Mouse (Mus musculus) Patski (cell line): ENCODE measurements around the gene Stat3. TPM values are rescaled to one million over a fixed set of nuclear protein-coding genes. Genes with fewer than 3 reads are reported as not detected.
A peak's percentile ranks its signal among the peaks of the same experiment; 100 is the strongest.

Experiments
- ATAC-seq: fragments of 100-300 bp; one replicate; pipeline ENCODE4 v1.8.0; 2021
- CTCF ChIA-PET: fragments of 350-600 bp; sonication (Branson Sonifier 250); formaldehyde crosslinking; loops from one replicate; lab custom pipeline; 2022; ENCODE audit warnings: inconsistent platforms; lab: Charles Lee
- POLR2A ChIA-PET: fragments of 350-600 bp; sonication (Branson Sonifier 250); formaldehyde crosslinking; loops from one replicate; lab custom pipeline; 2022; ENCODE audit warnings: antibody characterized with exemption, inconsistent platforms; lab: Charles Lee
- DNase-seq: peaks from one replicate; pipeline ENCODE4 v3.0.0-alpha.2; 2011; ENCODE audit warnings: low read depth, low spot score
- H3K27me3 ChIP-seq: fragments of 371-371 bp; one replicate; pipeline ENCODE4 v1.5.1; 2021
- CTCF ChIP-seq: fragments of 100-300 bp; IDR thresholded peaks from one replicate; pipeline ENCODE4 v1.5.1; 2021
- in situ Hi-C: fragments of 300-500 bp; cut with MboI; formaldehyde crosslinking; loops from 3 replicates; pipeline ENCODE4 v1.11.1; 2018; ENCODE audit warnings: low pct_unique_long_range_greater_than_20kb, mixed read lengths
- polyA plus RNA-seq: library from polyadenylated mRNA; unstranded; gene quantifications from one replicate; pipeline ENCODE4 v1.2.3, GENCODE M21; 2021

The Stat3 gene
- polyA plus RNA-seq, 1 experiment from 2014 or later: 152 TPM

DNA sequence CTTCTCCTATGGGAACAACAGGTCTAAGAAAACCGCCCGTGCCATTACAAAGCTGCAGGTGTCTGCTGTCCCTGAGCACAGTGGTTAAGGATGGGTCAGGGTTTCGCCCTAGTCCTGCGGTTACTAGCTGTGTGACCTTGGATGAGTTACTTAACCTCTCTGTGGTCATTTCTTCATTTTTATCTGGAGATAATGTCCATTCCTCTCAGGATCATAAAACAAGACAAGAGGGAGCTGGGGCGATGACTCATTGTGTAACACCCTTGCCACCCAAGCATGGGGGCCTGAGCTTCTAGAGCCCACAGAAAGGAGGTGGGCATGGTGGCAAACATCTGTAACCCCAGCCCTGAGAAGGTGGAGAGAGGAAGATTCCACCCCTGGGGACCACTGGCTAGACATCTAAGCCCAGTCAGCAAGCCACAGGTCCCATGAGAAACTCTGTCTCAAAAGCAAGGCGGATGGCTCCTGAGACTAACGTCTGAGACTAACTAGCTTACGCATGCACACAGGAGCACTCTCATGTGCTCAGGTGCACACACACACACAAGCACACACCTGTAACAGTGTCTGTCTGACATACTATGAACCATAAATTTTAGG lies 96.2 kb downstream of the Stat3 start:
- POLR2A ChIA-PET: interaction anchor here (0.8 kb wide), 1 partner anchor 10 kb away, joined by 3 read pairs; no protein-coding TSS in a partner anchor
- DNase-seq (no peak), ATAC-seq (no peak)
- CTCF ChIA-PET: interaction anchor here (0.8 to 2.2 kb wide), 3 partner anchors 12 to 115 kb away, joined by 3 to 5 read pairs (median 3); no protein-coding TSS in a partner anchor
- H3K27me3 ChIP-seq: no peaks in the 10 kb centered on the region
- no peak for TF ChIP-seq CTCF
- in situ Hi-C loops: no loop called here

GRCm38 (mm10) chr11:100842025-100842424 lies 97.3 kb downstream of the Stat3 start:
- no peak for ATAC-seq
- ChIA-PET POLR2A (no interaction called here), CTCF (interaction anchor here (1.3 to 2.2 kb wide), 2 partner anchors 11 to 115 kb away, joined by 3 to 5 read pairs; no protein-coding TSS in a partner anchor)
- no peak for TF ChIP-seq CTCF
- no peaks in the 10 kb centered on the region for H3K27me3 ChIP-seq
- DNase-seq: no peak
- in situ Hi-C loops: no loop called here

DNA sequence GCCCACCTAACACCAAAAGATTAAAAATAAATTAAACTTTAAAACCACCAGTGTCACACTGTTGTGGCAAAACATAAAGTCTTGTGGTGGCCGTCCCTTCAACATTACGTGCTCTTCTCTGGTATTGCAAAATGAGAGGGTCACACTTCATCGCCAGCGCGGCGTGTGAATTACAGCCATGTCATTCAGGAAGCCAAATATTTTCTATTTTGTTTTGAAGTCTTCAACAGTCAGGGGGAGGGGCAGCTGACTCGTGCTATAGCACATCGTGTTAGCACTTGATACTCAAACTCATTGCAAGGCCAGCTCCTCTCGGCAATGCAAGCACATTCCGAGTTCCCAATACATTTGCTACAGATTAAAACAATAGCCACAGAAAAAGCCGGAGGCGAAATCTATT lies 98.5 kb downstream of the Stat3 start:
- CTCF ChIA-PET: interaction anchor here (1.2 to 2.2 kb wide), 2 partner anchors 10 to 26 kb away, joined by 3 to 5 read pairs; no protein-coding TSS in a partner anchor
- in situ Hi-C loops: no loop called here
- DNase-seq (no peak), ATAC-seq (no peak)
- no peaks in the 10 kb centered on the region for H3K27me3 ChIP-seq
- TF ChIP-seq CTCF: no peak
- POLR2A ChIA-PET: interaction anchor here (0.7 kb wide), 1 partner anchor 120 kb away, joined by 3 read pairs; no protein-coding TSS in a partner anchor

GRCm38 (mm10) chr11:100839523-100839922 lies 99.8 kb downstream of the Stat3 start:
- ATAC-seq (no peak), DNase-seq (no peak)
- H3K27me3 ChIP-seq: no peaks in the 10 kb centered on the region
- TF ChIP-seq CTCF: no peak
- ChIA-PET CTCF (no interaction called here), POLR2A (no interaction called here)
- in situ Hi-C loops: no loop called here

- ChIA-PET POLR2A (no interaction called here), CTCF (no interaction called here)
- TF ChIP-seq CTCF: no peak
- DNase-seq: no peak
- no peaks in the 10 kb centered on the region for H3K27me3 ChIP-seq
- ATAC-seq: no peak
- in situ Hi-C loops: no loop called here
Observed at GRCm38 (mm10) chr11:100838894-100839293, 100.4 kb downstream of the Stat3 start.

GRCm38 (mm10) chr11:100836923-100837702 lies 102.2 kb downstream of the Stat3 start:
- POLR2A ChIA-PET: no interaction called here
- in situ Hi-C loops: no loop called here
- DNase-seq: no peak

More at GRCm38 (mm10) chr11:100836923-100837702, 102.2 kb downstream of the Stat3 start:
- no peak for ATAC-seq
- no peaks in the 10 kb centered on the region for H3K27me3 ChIP-seq
- CTCF ChIA-PET: interaction anchor here (1.3 kb wide), 1 partner anchor 35 kb away, joined by 3 read pairs; no protein-coding TSS in a partner anchor
- TF ChIP-seq CTCF: peak; percentile 70

Other genes with a start within 250 kb of the Stat3 start
- gene Zfp385c, start 247.1 kb downstream of the Stat3 start, polyA plus RNA-seq: not detected
- 1.5 TPM for gene Dhx58, start 235.3 kb downstream of the Stat3 start, polyA plus RNA-seq
- gene Kat2a, start 227.1 kb downstream of the Stat3 start, polyA plus RNA-seq: 55.3 TPM
- gene Hspb9, start 225.7 kb downstream of the Stat3 start, polyA plus RNA-seq: 0.49 TPM
- gene Rab5c, start 201.3 kb downstream of the Stat3 start, polyA plus RNA-seq: 194 TPM
- gene Kcnh4, start 179.6 kb downstream of the Stat3 start, polyA plus RNA-seq: 0.01 TPM
- not detected for gene Hcrt, start 176.6 kb downstream of the Stat3 start, polyA plus RNA-seq
- 24.7 TPM for gene Ghdc, start 168.6 kb downstream of the Stat3 start, polyA plus RNA-seq
- gene Stat5b, start 88.8 kb downstream of the Stat3 start, polyA plus RNA-seq: 26.8 TPM
- gene Stat5a, start 80.2 kb downstream of the Stat3 start, polyA plus RNA-seq: 14.4 TPM
- 211 TPM for gene Cavin1, start 31.3 kb upstream of the Stat3 start, polyA plus RNA-seq
- gene Atp6v0a1, start 69.9 kb upstream of the Stat3 start, polyA plus RNA-seq: 141 TPM
- 46.4 TPM for gene Naglu, start 130.5 kb upstream of the Stat3 start, polyA plus RNA-seq
- gene Hsd17b1, start 138.9 kb upstream of the Stat3 start, polyA plus RNA-seq: 0.83 TPM
- gene Coasy, start 143.0 kb upstream of the Stat3 start, polyA plus RNA-seq: 45.7 TPM
- gene Mlx, start 147.7 kb upstream of the Stat3 start, polyA plus RNA-seq: 44.5 TPM
- gene Psmc3ip, start 155.9 kb upstream of the Stat3 start, polyA plus RNA-seq: 20.6 TPM
- 72.2 TPM for gene Retreg3, start 180.4 kb upstream of the Stat3 start, polyA plus RNA-seq
- gene Tubg1, start 180.4 kb upstream of the Stat3 start, polyA plus RNA-seq: 70.2 TPM
- gene Tubg2, start 216.4 kb upstream of the Stat3 start, polyA plus RNA-seq: 3.5 TPM
- gene Cntnap1, start 231.0 kb upstream of the Stat3 start, polyA plus RNA-seq: 10.8 TPM
- 33.3 TPM for gene Plekhh3, start 231.8 kb upstream of the Stat3 start, polyA plus RNA-seq
- 0.95 TPM for gene Ccr10, start 235.9 kb upstream of the Stat3 start, polyA plus RNA-seq